Mouse (Mus musculus) CH12.LX (cell line): ENCODE measurements around the gene Tmem222. TPM values are rescaled to one million over a fixed set of nuclear protein-coding genes. Genes with fewer than 3 reads are reported as not detected.

Experiments
- DNase-seq: peaks from one replicate; pipeline ENCODE4 v3.0.0-alpha.2; 2013; ENCODE audit errors: extremely low read depth
- H3K27ac ChIP-seq: 2 replicates; pipeline ENCODE4 v1.5.1; 2012; ENCODE audit warnings: low read depth, mild to moderate bottlenecking, control low read depth, moderate library complexity; ENCODE audit not compliant: insufficient read depth
- H3K27me3 ChIP-seq: replicated peaks from 2 replicates; pipeline ENCODE3; 2012; ENCODE audit warnings: inconsistent platforms
- H3K36me3 ChIP-seq, 2 experiments: replicated peaks in 1 of 2; 2 replicates each; pipeline versions ENCODE3 to v1.6.1; 2012; ENCODE audit warnings: inconsistent platforms in 1 of 2, low read length in 1 of 2, mild to moderate bottlenecking in 1 of 2, mixed read lengths in 1 of 2, moderate library complexity in 1 of 2; ENCODE audit not compliant: control insufficient read depth in 1 of 2, insufficient read depth in 1 of 2
- H3K4me1 ChIP-seq, 2 experiments: 2 replicates each; pipeline ENCODE4 v1.6.1; 2012; ENCODE audit warnings: inconsistent platforms in 1 of 2, moderate library complexity in 1 of 2; ENCODE audit not compliant: insufficient read depth in 2 of 2, control insufficient read depth in 1 of 2
- H3K4me2 ChIP-seq: 2 replicates; pipeline ENCODE4 v1.6.1; 2012; ENCODE audit warnings: low read depth, mild to moderate bottlenecking, control low read depth; ENCODE audit not compliant: poor library complexity, insufficient read depth, severe bottlenecking
- H3K4me3 ChIP-seq, 3 experiments: fragments of 150-350 bp in 1 of 3; sonication (generic) in 1 of 3; replicated peaks in 1 of 3; 2 replicates each; pipeline versions ENCODE3 to v1.5.1; 2011 to 2012; ENCODE audit warnings: low read depth in 2 of 3, low read length in 2 of 3, mild to moderate bottlenecking in 2 of 3, moderate library complexity in 2 of 3, control low read depth in 1 of 3, improper control_type of control experiment in 1 of 3, inconsistent platforms in 1 of 3, mixed read lengths in 1 of 3; ENCODE audit not compliant: poor library complexity in 1 of 3
- H3K79me2 ChIP-seq: replicated peaks from 2 replicates; pipeline ENCODE4 v1.6.1; 2012; ENCODE audit warnings: mild to moderate bottlenecking, moderate library complexity; ENCODE audit not compliant: control insufficient read depth, poor library complexity, insufficient read depth, severe bottlenecking; ENCODE audit errors: extremely low read depth
- H3K9ac ChIP-seq: 2 replicates; pipeline ENCODE4 v1.6.1; 2012; ENCODE audit warnings: low read depth, mild to moderate bottlenecking, control low read depth, moderate library complexity; ENCODE audit not compliant: insufficient read depth
- H3K9me3 ChIP-seq: replicated peaks from 2 replicates; pipeline ENCODE3; 2012; ENCODE audit warnings: low read length, inconsistent platforms, mixed read lengths
- CTCF ChIP-seq, 2 experiments: IDR thresholded peaks in 1 of 2; conservative IDR thresholded peaks in 1 of 2; 2 replicates each; pipeline ENCODE4 v1.5.1; 2011 to 2012; ENCODE audit warnings: low read depth in 2 of 2, low read length in 2 of 2, improper control_type of control experiment in 1 of 2, inconsistent platforms in 1 of 2, mild to moderate bottlenecking in 1 of 2, moderate library complexity in 1 of 2
- ELF1 ChIP-seq: IDR thresholded peaks from 2 replicates; pipeline ENCODE4 v1.6.1; 2014; ENCODE audit warnings: low read depth, mild to moderate bottlenecking, inconsistent platforms, low read length, improper control_type of control experiment
- ETS1 ChIP-seq: conservative IDR thresholded peaks from 2 replicates; pipeline ENCODE4 v1.6.1; 2012; ENCODE audit warnings: low read depth, mild to moderate bottlenecking, inconsistent platforms, low read length, improper control_type of control experiment, moderate library complexity
- HCFC1 ChIP-seq: IDR thresholded peaks from 2 replicates; pipeline ENCODE4 v1.6.1; 2012; ENCODE audit warnings: low read depth, mild to moderate bottlenecking, inconsistent platforms, low read length, improper control_type of control experiment
- IRF4 ChIP-seq: IDR thresholded peaks from 2 replicates; pipeline ENCODE4 v1.6.1; 2014; ENCODE audit warnings: low read depth, mild to moderate bottlenecking, inconsistent platforms, low read length, improper control_type of control experiment
- JUN ChIP-seq: IDR thresholded peaks from 2 replicates; pipeline ENCODE4 v1.6.1; 2011; ENCODE audit warnings: low read depth, mild to moderate bottlenecking, low read length, improper control_type of control experiment, moderate library complexity; ENCODE audit not compliant: insufficient read depth
- JUND ChIP-seq: conservative IDR thresholded peaks from 2 replicates; pipeline ENCODE4 v1.6.1; 2011; ENCODE audit warnings: low read depth, low read length, improper control_type of control experiment
- NELFE ChIP-seq: IDR thresholded peaks from 2 replicates; pipeline ENCODE4 v1.6.1; 2011; ENCODE audit warnings: low read depth, low read length, improper control_type of control experiment
- POLR2AphosphoS2 ChIP-seq: IDR thresholded peaks from 2 replicates; pipeline ENCODE4 v1.6.1; 2011; ENCODE audit warnings: low read depth, low read length, improper control_type of control experiment
- RAD21 ChIP-seq: IDR thresholded peaks from 2 replicates; pipeline ENCODE4 v1.6.1; 2011; ENCODE audit warnings: low read depth, mild to moderate bottlenecking, low read length, improper control_type of control experiment, moderate library complexity
- SMC3 ChIP-seq: IDR thresholded peaks from 2 replicates; pipeline ENCODE4 v1.6.1; 2011; ENCODE audit warnings: low read depth, low read length, improper control_type of control experiment
- ZMIZ1 ChIP-seq: IDR thresholded peaks from 2 replicates; pipeline ENCODE4 v1.6.1; 2012; ENCODE audit warnings: low read depth, mild to moderate bottlenecking, inconsistent platforms, low read length, improper control_type of control experiment
- dilution Hi-C: fragments of 300-500 bp; cut with MboI; formaldehyde crosslinking; loops from 2 replicates; pipeline ENCODE4 v1.14.3; 2020; ENCODE audit warnings: low sequenced_read_pairs; ENCODE audit not compliant: extremely low pct_unique_long_range_greater_than_20kb, extremely low pct_ligation_motif_present
- in situ Hi-C: fragments of 300-500 bp; cut with MboI; formaldehyde crosslinking; loops from 3 replicates; pipeline ENCODE4 v1.14.3; 2019; ENCODE audit warnings: low sequenced_read_pairs, low pct_ligation_motif_present, low pct_unique_long_range_greater_than_20kb, mixed read lengths
- polyA plus RNA-seq: library from polyadenylated mRNA; unstranded; fragments of >175 nt; gene quantifications from 2 replicates; pipeline ENCODE4 v1.2.1, GENCODE M21; 2012; ENCODE audit warnings: low read depth; ENCODE audit not compliant: insufficient read length
- total RNA-seq, 2 experiments: library from RNA; depleted of rRNA; stranded (reverse); fragments of 300-350 nt in 1 of 2; fragments of >200 nt in 1 of 2; gene quantifications; 2 replicates each; pipeline ENCODE4 v1.2.3; 2012 to 2014

Gene Tmem222
- total and polyA plus RNA-seq, 3 experiments = 64.8 to 95.7 (median 73.2) TPM

DNA sequence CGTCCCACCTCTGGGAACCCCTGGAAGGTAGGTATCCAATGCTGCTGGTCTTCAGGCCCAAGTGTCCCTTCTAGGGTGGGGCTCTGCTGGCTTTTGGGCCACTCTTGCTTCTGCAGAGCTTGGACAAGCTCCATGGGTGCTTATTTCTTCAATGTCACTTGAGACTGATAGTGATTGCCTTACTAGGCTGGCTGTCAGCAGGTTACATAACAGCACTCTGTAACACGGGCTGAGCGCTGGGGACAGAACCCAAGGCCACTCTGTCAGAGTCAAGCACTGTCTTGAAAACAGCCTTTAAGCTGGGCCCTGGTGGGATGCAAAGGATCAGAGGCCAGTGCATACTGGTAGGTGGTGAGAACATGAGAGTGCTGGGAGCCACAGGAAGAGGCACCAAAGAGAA lies 12.3 kb downstream of the Tmem222 start:
- Histone ChIP-seq H3K4me2 (no peak overlapping the region), H3K9ac (no peak overlapping the region), H3K27me3 (no peaks in the 10 kb centered on the region), H3K4me1 (peaks cover 25 to 83% of the 10 kb centered on the region in 2 experiments), H3K9me3 (no peaks in the 10 kb centered on the region), H3K36me3 (peaks cover 47 to 73% of the 10 kb centered on the region in 2 experiments), H3K27ac (no peak overlapping the region), H3K4me3 (no peak overlapping the region), H3K79me2 (peaks cover 8% of the 10 kb centered on the region)
- dilution Hi-C loops (no loop called here), in situ Hi-C loops (no loop called here)
- TF ChIP-seq POLR2AphosphoS2 (0 out of 2 replicates have a peak, but pooled peaks have one; percentile 36), NELFE (no peak)
- no peak for DNase-seq

DNA sequence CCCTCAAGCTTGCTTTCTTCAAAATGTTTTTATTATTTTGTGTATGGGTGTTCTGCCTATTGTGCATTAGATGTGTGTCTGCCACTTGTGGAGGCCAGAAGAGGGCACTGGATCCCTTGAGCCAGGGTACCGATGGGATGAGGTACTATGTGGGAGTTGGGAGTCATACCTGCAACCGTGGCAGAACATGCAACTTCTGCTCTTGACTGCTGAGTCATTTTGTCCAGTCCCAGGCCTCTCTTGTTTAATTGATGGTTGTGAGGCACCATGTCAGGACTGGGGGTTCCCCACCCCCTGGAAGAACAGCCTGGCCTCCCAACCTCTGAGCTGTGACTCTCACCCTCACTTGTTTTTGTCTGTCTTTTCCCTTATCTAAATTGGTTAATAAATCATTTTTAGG lies 13.0 kb downstream of the Tmem222 start:
- DNase-seq = no peak
- Histone ChIP-seq H3K27me3 (no peaks in the 10 kb centered on the region), H3K36me3 (peaks cover 45 to 72% of the 10 kb centered on the region in 2 experiments), H3K4me1 (peaks cover 19 to 76% of the 10 kb centered on the region in 2 experiments), H3K9ac (no peak overlapping the region), H3K27ac (peak overlapping the region; percentile 41; the same call in 1 of the 2 replicates), H3K9me3 (no peaks in the 10 kb centered on the region), H3K4me2 (no peak overlapping the region), H3K4me3 (no peak overlapping the region), H3K79me2 (peaks cover under 1% of the 10 kb centered on the region; the same call in 1 of the 2 replicates)
- in situ Hi-C loops (loop anchor here (5.0 kb wide), 1 partner anchor 38 kb away; no protein-coding TSS in a partner anchor), dilution Hi-C loops (no loop called here)
- TF ChIP-seq JUND (peak; percentile 60), POLR2AphosphoS2 (no peak), SMC3 (peak; percentile 14; the same call in 1 of the 2 replicates), HCFC1 (no peak), IRF4 (peak; percentile 69), RAD21 (0 out of 2 replicates have a peak, but pooled peaks have one; percentile 5), CTCF (conservative IDR thresholded peaks at IDR 0.05 in 1 of 2, IDR thresholded peaks at IDR 0.05 in 1 of 2; ENCODE audit: low read depth in 2 of 2, low read length in 2 of 2) (peak in 1 of 2 experiments; percentile 17; a peak in 2 of 4 replicates), JUN (peak; percentile 38; the same call in 1 of the 2 replicates), ELF1 (no peak)

DNA sequence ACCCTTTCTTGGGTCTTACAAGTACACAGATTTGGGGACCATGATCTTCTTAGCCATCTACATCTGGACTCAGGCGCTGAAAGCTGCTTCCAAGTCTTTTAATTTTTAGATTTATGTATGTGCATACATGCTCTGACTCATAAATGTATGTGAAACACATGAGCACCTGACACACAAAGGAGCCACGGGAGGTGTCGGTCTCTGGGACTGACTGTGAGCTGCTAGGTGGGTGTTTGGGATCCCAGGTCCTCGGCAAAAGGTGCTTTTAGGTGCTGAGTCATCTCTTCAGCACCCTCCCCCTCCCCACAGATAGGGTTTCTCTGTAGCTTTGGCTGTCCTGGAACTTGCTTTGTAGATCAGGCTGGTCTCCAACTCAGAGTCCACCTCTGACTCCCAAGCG lies 13.8 kb downstream of the Tmem222 start:
- H3K9ac ChIP-seq = no peak overlapping the region
- H3K79me2 ChIP-seq = no peaks in the 10 kb centered on the region
- dilution Hi-C loops (no loop called here), in situ Hi-C loops (loop anchor here (5.0 kb wide), 1 partner anchor 39 kb away; no protein-coding TSS in a partner anchor)
- DNase-seq = no peak
- H3K27me3 ChIP-seq = no peaks in the 10 kb centered on the region
- H3K27ac ChIP-seq = 0 out of 2 replicates have a peak overlapping the region, but pooled peaks have one; percentile 13
- no peak overlapping the region for H3K4me2 ChIP-seq
- TF ChIP-seq ETS1 (no peak), ZMIZ1 (no peak)
- H3K36me3 ChIP-seq = peaks cover 37 to 71% of the 10 kb centered on the region in 2 experiments
- no peak overlapping the region for H3K4me3 ChIP-seq
- H3K9me3 ChIP-seq = no peaks in the 10 kb centered on the region
- H3K4me1 ChIP-seq = peaks cover 15 to 68% of the 10 kb centered on the region in 2 experiments
